Mouse (Mus musculus): ENCODE measurements around the gene Mphosph9. TPM values are rescaled to one million over a fixed set of nuclear protein-coding genes. Genes with fewer than 3 reads are reported as not detected.

Gene Mphosph9
- polyA plus RNA-seq, 1 experiment, result 21.7 TPM

GRCm38 (mm10) chr5:124236180-124236579 lies 91.6 kb downstream of the Mphosph9 start:
- H3K9ac ChIP-seq (ENCODE audit: low read depth, poor library complexity, severe bottlenecking), result no peak overlapping the region
- no peaks in the 10 kb centered on the region for H3K9me3 ChIP-seq (replicated peaks; ENCODE audit: control insufficient read depth, insufficient read depth, low read length, poor library complexity, severe bottlenecking)
- TF ChIP-seq POLR2A (IDR thresholded peaks at IDR 0.05; ENCODE audit: insufficient read depth, low read length), result no peak
- TF ChIP-seq EP300 (IDR thresholded peaks at IDR 0.05; ENCODE audit: insufficient read depth, low read depth, low read length), result no peak
- TF ChIP-seq CTCF (IDR thresholded peaks at IDR 0.05; ENCODE audit: low read depth, low read length), result no peak
- H3K36me3 ChIP-seq (ENCODE audit: control insufficient read depth, insufficient read depth, low read length, poor library complexity, severe bottlenecking), result no peaks in the 10 kb centered on the region
- H3K27ac ChIP-seq (ENCODE audit: insufficient read depth, low read length), result no peak overlapping the region
- no peaks in the 10 kb centered on the region for H3K4me1 ChIP-seq (ENCODE audit: control insufficient read depth, insufficient read depth, low read length)
- H3K27me3 ChIP-seq (ENCODE audit: control insufficient read depth, insufficient read depth, low read length, poor library complexity, severe bottlenecking), result no peaks in the 10 kb centered on the region
- no peak overlapping the region for H3K4me3 ChIP-seq (ENCODE audit: low read depth, low read length)

GRCm38 (mm10) chr5:124234778-124235177 lies 93.0 kb downstream of the Mphosph9 start:
- Histone ChIP-seq H3K27ac (ENCODE audit: insufficient read depth, low read length) (no peak overlapping the region), H3K4me1 (ENCODE audit: control insufficient read depth, insufficient read depth, low read length) (no peaks in the 10 kb centered on the region)

GRCm38 (mm10) chr5:124233874-124234661 lies 93.7 kb downstream of the Mphosph9 start:
- H3K4me3 ChIP-seq (ENCODE audit: low read depth, low read length), result no peak overlapping the region
- H3K27ac ChIP-seq (ENCODE audit: insufficient read depth, low read length), result no peak overlapping the region
- no peaks in the 10 kb centered on the region for H3K9me3 ChIP-seq (replicated peaks; ENCODE audit: control insufficient read depth, insufficient read depth, low read length, poor library complexity, severe bottlenecking)
- H3K4me1 ChIP-seq (ENCODE audit: control insufficient read depth, insufficient read depth, low read length), result no peaks in the 10 kb centered on the region
- no peak for TF ChIP-seq CTCF (IDR thresholded peaks at IDR 0.05; ENCODE audit: low read depth, low read length)
- TF ChIP-seq POLR2A (IDR thresholded peaks at IDR 0.05; ENCODE audit: insufficient read depth, low read length), result no peak
- no peak for TF ChIP-seq EP300 (IDR thresholded peaks at IDR 0.05; ENCODE audit: insufficient read depth, low read depth, low read length)
- H3K27me3 ChIP-seq (ENCODE audit: control insufficient read depth, insufficient read depth, low read length, poor library complexity, severe bottlenecking), result no peaks in the 10 kb centered on the region
- no peak overlapping the region for H3K9ac ChIP-seq (ENCODE audit: low read depth, poor library complexity, severe bottlenecking)
- no peaks in the 10 kb centered on the region for H3K36me3 ChIP-seq (ENCODE audit: control insufficient read depth, insufficient read depth, low read length, poor library complexity, severe bottlenecking)

More at GRCm38 (mm10) chr5:124234778-124235177, 93.0 kb downstream of the Mphosph9 start:
- H3K27me3 ChIP-seq (ENCODE audit: control insufficient read depth, insufficient read depth, low read length, poor library complexity, severe bottlenecking), result no peaks in the 10 kb centered on the region
- no peak overlapping the region for H3K4me3 ChIP-seq (ENCODE audit: low read depth, low read length)
- no peaks in the 10 kb centered on the region for H3K9me3 ChIP-seq (replicated peaks; ENCODE audit: control insufficient read depth, insufficient read depth, low read length, poor library complexity, severe bottlenecking)
- H3K36me3 ChIP-seq (ENCODE audit: control insufficient read depth, insufficient read depth, low read length, poor library complexity, severe bottlenecking), result no peaks in the 10 kb centered on the region
- no peak overlapping the region for H3K9ac ChIP-seq (ENCODE audit: low read depth, poor library complexity, severe bottlenecking)
- TF ChIP-seq POLR2A (IDR thresholded peaks at IDR 0.05; ENCODE audit: insufficient read depth, low read length) (no peak), CTCF (IDR thresholded peaks at IDR 0.05; ENCODE audit: low read depth, low read length) (no peak)

- TF ChIP-seq EP300 (IDR thresholded peaks at IDR 0.05; ENCODE audit: insufficient read depth, low read depth, low read length) (no peak), POLR2A (IDR thresholded peaks at IDR 0.05; ENCODE audit: insufficient read depth, low read length) (no peak), CTCF (IDR thresholded peaks at IDR 0.05; ENCODE audit: low read depth, low read length) (no peak)
- Histone ChIP-seq H3K4me1 (ENCODE audit: control insufficient read depth, insufficient read depth, low read length) (no peaks in the 10 kb centered on the region), H3K4me3 (ENCODE audit: low read depth, low read length) (no peak overlapping the region), H3K9ac (ENCODE audit: low read depth, poor library complexity, severe bottlenecking) (no peak overlapping the region), H3K27ac (ENCODE audit: insufficient read depth, low read length) (no peak overlapping the region), H3K9me3 (replicated peaks; ENCODE audit: control insufficient read depth, insufficient read depth, low read length, poor library complexity, severe bottlenecking) (no peaks in the 10 kb centered on the region), H3K36me3 (ENCODE audit: control insufficient read depth, insufficient read depth, low read length, poor library complexity, severe bottlenecking) (no peaks in the 10 kb centered on the region), H3K27me3 (ENCODE audit: control insufficient read depth, insufficient read depth, low read length, poor library complexity, severe bottlenecking) (no peaks in the 10 kb centered on the region)
Observed at GRCm38 (mm10) chr5:124233144-124233465, 94.7 kb downstream of the Mphosph9 start.

- H3K27me3 ChIP-seq (ENCODE audit: control insufficient read depth, insufficient read depth, low read length, poor library complexity, severe bottlenecking), result no peaks in the 10 kb centered on the region
- no peak overlapping the region for H3K27ac ChIP-seq (ENCODE audit: insufficient read depth, low read length)
- H3K4me3 ChIP-seq (ENCODE audit: low read depth, low read length), result no peak overlapping the region
- no peaks in the 10 kb centered on the region for H3K4me1 ChIP-seq (ENCODE audit: control insufficient read depth, insufficient read depth, low read length)
- no peaks in the 10 kb centered on the region for H3K9me3 ChIP-seq (replicated peaks; ENCODE audit: control insufficient read depth, insufficient read depth, low read length, poor library complexity, severe bottlenecking)
- no peaks in the 10 kb centered on the region for H3K36me3 ChIP-seq (ENCODE audit: control insufficient read depth, insufficient read depth, low read length, poor library complexity, severe bottlenecking)
- no peak for TF ChIP-seq EP300 (IDR thresholded peaks at IDR 0.05; ENCODE audit: insufficient read depth, low read depth, low read length)
- TF ChIP-seq POLR2A (IDR thresholded peaks at IDR 0.05; ENCODE audit: insufficient read depth, low read length), result no peak
- no peak for TF ChIP-seq CTCF (IDR thresholded peaks at IDR 0.05; ENCODE audit: low read depth, low read length)
- H3K9ac ChIP-seq (ENCODE audit: low read depth, poor library complexity, severe bottlenecking), result no peak overlapping the region
Observed at GRCm38 (mm10) chr5:124232360-124233143, 95.2 kb downstream of the Mphosph9 start.

- H3K27ac ChIP-seq (ENCODE audit: insufficient read depth, low read length), result no peak overlapping the region
- H3K9ac ChIP-seq (ENCODE audit: low read depth, poor library complexity, severe bottlenecking), result no peak overlapping the region
- no peak overlapping the region for H3K4me3 ChIP-seq (ENCODE audit: low read depth, low read length)
- H3K9me3 ChIP-seq (replicated peaks; ENCODE audit: control insufficient read depth, insufficient read depth, low read length, poor library complexity, severe bottlenecking), result no peaks in the 10 kb centered on the region
- no peaks in the 10 kb centered on the region for H3K27me3 ChIP-seq (ENCODE audit: control insufficient read depth, insufficient read depth, low read length, poor library complexity, severe bottlenecking)
- H3K4me1 ChIP-seq (ENCODE audit: control insufficient read depth, insufficient read depth, low read length), result no peaks in the 10 kb centered on the region
- TF ChIP-seq POLR2A (IDR thresholded peaks at IDR 0.05; ENCODE audit: insufficient read depth, low read length) (no peak), EP300 (IDR thresholded peaks at IDR 0.05; ENCODE audit: insufficient read depth, low read depth, low read length) (no peak), CTCF (IDR thresholded peaks at IDR 0.05; ENCODE audit: low read depth, low read length) (no peak)
- H3K36me3 ChIP-seq (ENCODE audit: control insufficient read depth, insufficient read depth, low read length, poor library complexity, severe bottlenecking), result no peaks in the 10 kb centered on the region
Observed at GRCm38 (mm10) chr5:124230461-124230860, 97.3 kb downstream of the Mphosph9 start.

All from ES-Bruce4 (cell line).